Comparison of ENCODE assay signal across 9 mouse cellular contexts in the genomic region with DNA sequence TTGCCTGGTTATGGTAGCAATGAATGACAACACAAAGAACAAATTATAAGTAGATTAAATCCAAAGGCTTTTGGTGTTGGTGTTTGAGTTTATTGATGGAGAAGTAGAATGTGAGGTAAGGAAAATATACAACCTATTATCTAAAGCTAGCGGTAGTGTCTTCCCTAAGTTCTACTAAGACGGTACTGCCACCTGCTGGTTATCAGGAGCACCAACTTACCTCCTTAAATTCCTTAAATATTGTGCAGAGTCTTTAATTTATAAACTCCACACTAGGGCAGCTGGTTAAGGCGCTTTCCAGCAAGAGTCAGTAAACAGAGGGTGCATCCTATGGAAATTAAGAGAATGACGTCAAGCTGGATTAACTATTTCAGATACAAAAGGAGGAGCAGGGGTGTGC. TPM values are rescaled to one million over a fixed set of nuclear protein-coding genes. Genes with fewer than 3 reads are reported as not detected.
DNase-seq lines count a peak whose midpoint lies in the region; ATAC-seq lines count a peak whose summit lies in the region.
"Had no signal": no experiment of that assay in that cellular context is flagged by ENCODE, and none has a peak within 500 bp of the region (broad histone marks: within the 10 kb centered on the region; RNA-seq: fewer than 3 reads in every experiment).

No protein-coding gene starts in this region.

- no peak overlapping the region for H3K4me3 ChIP-seq in hindbrain, embryonic 11.5 days (ENCODE audit: low read depth, low read length)
- H3K4me3 ChIP-seq in hindbrain, embryonic 10.5 days = no peak overlapping the region
- H3K4me3 ChIP-seq in midbrain, embryonic 16.5 days (ENCODE audit: low read depth, low read length) = no peak overlapping the region
- H3K4me3 ChIP-seq: embryonic facial prominence, embryonic 12.5 days had no signal

- H3K9ac ChIP-seq in hindbrain, embryonic 11.5 days (ENCODE audit: low read depth, low read length) = no peak overlapping the region
- H3K9ac ChIP-seq in midbrain, embryonic 16.5 days (ENCODE audit: low read depth, low read length) = no peak overlapping the region
- H3K9ac ChIP-seq: embryonic facial prominence, embryonic 12.5 days had no signal

- peak; percentile 64 for DNase-seq in hindbrain, embryonic 11.5 days (ENCODE audit: low spot score)
- DNase-seq in hindbrain, embryonic 10.5 days (ENCODE audit: low spot score) = no peak
- DNase-seq in urinary bladder, postnatal 14 days (ENCODE audit: low spot score) = peak; percentile 53
- DNase-seq in urinary bladder, postnatal 36 days (ENCODE audit: low spot score in 2 of 2) = no peak
- peak; percentile 73 to 79 for DNase-seq in cerebellum, postnatal 10 days
- peak; percentile 38 to 74 for DNase-seq in kidney, postnatal 36 days
- peak; percentile 32 for DNase-seq in retina, postnatal 7 days (ENCODE audit: low read depth, low spot score)

- no peaks in the 10 kb centered on the region for H3K27me3 ChIP-seq in hindbrain, embryonic 11.5 days (ENCODE audit: control insufficient read depth, insufficient read depth, low read length)
- H3K27me3 ChIP-seq in hindbrain, embryonic 10.5 days (ENCODE audit: insufficient read depth, poor library complexity, severe bottlenecking) = no peaks in the 10 kb centered on the region
- no peaks in the 10 kb centered on the region for H3K27me3 ChIP-seq in midbrain, embryonic 16.5 days (ENCODE audit: control insufficient read depth, insufficient read depth, low read depth, low read length)
- H3K27me3 ChIP-seq: embryonic facial prominence, embryonic 12.5 days had no signal

- H3K36me3 ChIP-seq in hindbrain, embryonic 11.5 days (ENCODE audit: control insufficient read depth, insufficient read depth, low read length) = no peaks in the 10 kb centered on the region
- H3K36me3 ChIP-seq in hindbrain, embryonic 10.5 days = peaks cover 83% of the 10 kb centered on the region
- peaks cover 5% of the 10 kb centered on the region for H3K36me3 ChIP-seq in midbrain, embryonic 16.5 days (ENCODE audit: control insufficient read depth, insufficient read depth, low read length)

- no peak overlapping the region for H3K4me2 ChIP-seq in hindbrain, embryonic 11.5 days (replicated peaks; ENCODE audit: low read depth, low read length)
- no peak overlapping the region for H3K4me2 ChIP-seq in midbrain, embryonic 16.5 days (ENCODE audit: low read length)
- H3K4me2 ChIP-seq: embryonic facial prominence, embryonic 12.5 days had no signal

- no peak for ATAC-seq in hindbrain, embryonic 11.5 days (ENCODE audit: low FRiP score)
- no peak for ATAC-seq in midbrain, embryonic 16.5 days

- H3K4me1 ChIP-seq in hindbrain, embryonic 11.5 days (replicated peaks; ENCODE audit: control insufficient read depth, insufficient read depth, low read length) = no peaks in the 10 kb centered on the region
- no peaks in the 10 kb centered on the region for H3K4me1 ChIP-seq in hindbrain, embryonic 10.5 days (replicated peaks)
- H3K4me1 ChIP-seq in midbrain, embryonic 16.5 days (ENCODE audit: control insufficient read depth, insufficient read depth, low read length) = no peaks in the 10 kb centered on the region
- H3K4me1 ChIP-seq: embryonic facial prominence, embryonic 12.5 days had no signal

- no peaks in the 10 kb centered on the region for H3K9me3 ChIP-seq in hindbrain, embryonic 11.5 days (ENCODE audit: control insufficient read depth, low read length)
- no peaks in the 10 kb centered on the region for H3K9me3 ChIP-seq in hindbrain, embryonic 10.5 days
- no peaks in the 10 kb centered on the region for H3K9me3 ChIP-seq in midbrain, embryonic 16.5 days (replicated peaks; ENCODE audit: control insufficient read depth, low read length, poor library complexity, severe bottlenecking)
- H3K9me3 ChIP-seq: embryonic facial prominence, embryonic 12.5 days had no signal

- no peak overlapping the region for H3K27ac ChIP-seq in hindbrain, embryonic 11.5 days (ENCODE audit: low read depth, low read length)
- H3K27ac ChIP-seq in hindbrain, embryonic 10.5 days = no peak overlapping the region
- no peak overlapping the region for H3K27ac ChIP-seq in midbrain, embryonic 16.5 days (ENCODE audit: low read length)
- H3K27ac ChIP-seq: embryonic facial prominence, embryonic 12.5 days had no signal

- 48% methylated on average over 4 of the region's 4 CpGs for WGBS in hindbrain, embryonic 11.5 days
- WGBS in hindbrain, embryonic 10.5 days = 47% methylated on average over 4 of the region's 4 CpGs
- WGBS in midbrain, embryonic 16.5 days = 46% methylated on average over 4 of the region's 4 CpGs

RNA-seq across cellular contexts. Expression of gene Agbl3, which starts 20.2 kb away (rescaled TPM):
- 7.1 TPM in 2 replicates for polyA plus RNA-seq in hindbrain, embryonic 11.5 days (2014; fragmentation: Nextera tagmentation; extraction: Ambion mirVana)
- 4.0 and 5.9 TPM in 2 replicates for polyA plus RNA-seq in hindbrain, embryonic 10.5 days (2016; fragmentation: Nextera tagmentation; extraction: Ambion mirVana)
- polyA plus RNA-seq in midbrain, embryonic 16.5 days (2015; fragmentation: Nextera tagmentation; extraction: Ambion mirVana) = 15.2 and 16.9 TPM in 2 replicates

Comparison
In these comparisons a context has a peak if more than half of its experiments do, and no peak if none do; other contexts are left out.
1. DNase-seq: peak in hindbrain, embryonic 11.5 days (single experiment), urinary bladder, postnatal 14 days (single experiment), cerebellum, postnatal 10 days (2 of 2), kidney, postnatal 36 days (2 of 2) and retina, postnatal 7 days (single experiment); none in hindbrain, embryonic 10.5 days (single experiment) and urinary bladder, postnatal 36 days (0 of 2).